Mouse (Mus musculus) induced T-regulatory cell, adult 2 months (primary cell): ENCODE results near the gene Osbpl2.

Experiments used
- DNase-seq: peaks from one replicate; pipeline ENCODE4 v3.0.0-alpha.2; 2012; ENCODE audit warnings: low read depth

Gene Osbpl2

GRCm38 (mm10) chr2:180118661-180119438 lies at the start of gene Osbpl2:
Gene Osbpl2, plus strand, starts transcription at chr2:180119306.
- DNase-seq, result peak; percentile 97

- DNase-seq, result no peak
Observed at GRCm38 (mm10) chr2:180069770-180070480, 49.2 kb upstream of the Osbpl2 start.

GRCm38 (mm10) chr2:180070481-180071453 lies 48.3 kb upstream of the Osbpl2 start, which contains the start of gene Mtg2:
Gene Mtg2, plus strand, starts transcription at chr2:180070588.
- DNase-seq, result peak; percentile 94

GRCm38 (mm10) chr2:180071671-180072070 lies 47.4 kb upstream of the Osbpl2 start:
- peak; percentile 28 for DNase-seq

GRCm38 (mm10) chr2:180072886-180073285 lies 46.2 kb upstream of the Osbpl2 start:
- peak; percentile 23 for DNase-seq

GRCm38 (mm10) chr2:180077622-180078021 lies 41.5 kb upstream of the Osbpl2 start:
- DNase-seq, result no peak

GRCm38 (mm10) chr2:180080680-180081079 lies 38.4 kb upstream of the Osbpl2 start:
- DNase-seq, result no peak

GRCm38 (mm10) chr2:180083063-180083462 lies 36.0 kb upstream of the Osbpl2 start:
- DNase-seq, result no peak

- DNase-seq, result no peak
Observed at GRCm38 (mm10) chr2:180084565-180084964, 34.5 kb upstream of the Osbpl2 start.

- no peak for DNase-seq
Observed at GRCm38 (mm10) chr2:180085926-180086636, 33.0 kb upstream of the Osbpl2 start.

- no peak for DNase-seq
Observed at GRCm38 (mm10) chr2:180086637-180087027, 32.5 kb upstream of the Osbpl2 start.

- no peak for DNase-seq
Observed at GRCm38 (mm10) chr2:180087472-180087871, 31.6 kb upstream of the Osbpl2 start.

GRCm38 (mm10) chr2:180090285-180090684 lies 28.8 kb upstream of the Osbpl2 start:
- DNase-seq, result no peak

- no peak for DNase-seq
Observed at GRCm38 (mm10) chr2:180095711-180096110, 23.4 kb upstream of the Osbpl2 start.

GRCm38 (mm10) chr2:180097585-180097984 lies 21.5 kb upstream of the Osbpl2 start:
- DNase-seq, result no peak

- no peak for DNase-seq
Observed at GRCm38 (mm10) chr2:180098167-180098566, 20.9 kb upstream of the Osbpl2 start.

GRCm38 (mm10) chr2:180099529-180099928 lies 19.6 kb upstream of the Osbpl2 start:
- DNase-seq, result peak; percentile 29

- DNase-seq, result no peak
Observed at GRCm38 (mm10) chr2:180103151-180103977, 15.7 kb upstream of the Osbpl2 start.

- DNase-seq, result peak; percentile 66
Observed at GRCm38 (mm10) chr2:180103978-180104658, 15.0 kb upstream of the Osbpl2 start, which contains the start of gene Hrh3. Gene Hrh3, minus strand, starts transcription at chr2:180104488.
